Mouse (Mus musculus): ENCODE results near the gene Gm37240.
"Not testable (repeated sequence)": the region's sequence is repeated elsewhere in the genome, so short reads cannot be mapped to it uniquely, and the experiment has no call there.

The Gm37240 gene

DNA sequence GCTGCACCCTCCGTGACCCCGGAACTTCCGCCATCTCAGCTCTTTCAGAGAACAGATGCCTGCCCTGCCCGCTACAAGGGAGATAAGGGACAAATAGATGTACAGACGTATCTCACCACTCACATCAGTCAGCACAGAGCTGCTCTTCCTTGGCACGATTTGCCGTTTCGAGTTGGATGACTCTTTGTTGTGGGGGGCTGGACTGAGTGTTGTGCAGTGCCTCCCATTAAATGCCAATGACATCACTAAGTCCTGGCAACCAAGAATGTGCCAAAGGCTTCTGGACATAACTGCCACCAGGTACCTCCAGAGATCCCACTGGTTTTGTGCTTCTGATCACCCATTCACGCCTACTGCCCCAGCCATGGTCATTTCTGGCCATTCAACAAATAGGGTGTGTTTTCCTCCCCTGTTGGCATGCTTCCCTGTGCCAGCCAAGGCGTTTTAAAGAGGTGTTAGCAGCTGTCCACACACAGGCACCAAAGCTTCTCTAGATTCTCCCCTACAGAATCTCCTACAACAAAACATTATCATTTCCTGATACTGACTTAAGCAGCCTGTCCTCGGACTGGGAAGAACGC, 1233.0 kb downstream of the Gm37240 start:
- no peak for DNase-seq

- no peak for DNase-seq
These were observed 1233.6 kb downstream of the Gm37240 start for GRCm38 (mm10) chr3:84653557-84654245.

- no peak for DNase-seq
These were observed 1234.4 kb downstream of the Gm37240 start for GRCm38 (mm10) chr3:84652643-84653556.

GRCm38 (mm10) chr3:84649578-84650327, 1237.6 kb downstream of the Gm37240 start:
- DNase-seq: no peak

DNA sequence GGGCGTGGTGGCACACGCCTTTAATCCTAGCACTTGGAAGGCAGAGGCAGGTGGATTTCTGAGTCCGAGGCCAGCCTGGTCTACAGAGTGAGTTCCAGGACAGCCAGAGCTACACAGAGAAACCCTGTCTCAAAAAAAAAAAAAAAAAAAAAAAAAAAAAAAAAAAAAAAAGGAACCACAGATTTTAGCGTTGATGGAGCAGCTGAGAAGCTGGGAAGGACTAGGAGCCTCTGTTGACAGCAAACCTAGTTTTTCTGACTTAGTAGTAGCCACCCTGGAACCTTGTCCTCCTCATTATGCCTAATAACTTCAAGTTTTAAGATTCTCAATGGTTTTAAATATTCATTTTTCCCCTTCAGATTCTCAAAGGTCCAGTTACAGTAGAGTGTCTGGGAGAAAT, 1239.2 kb downstream of the Gm37240 start:
- not testable (repeated sequence) for DNase-seq

GRCm38 (mm10) chr3:84647616-84648015, 1239.7 kb downstream of the Gm37240 start:
- no peak for DNase-seq

- DNase-seq: no peak
These were observed 1240.9 kb downstream of the Gm37240 start for GRCm38 (mm10) chr3:84646331-84646845.

DNA sequence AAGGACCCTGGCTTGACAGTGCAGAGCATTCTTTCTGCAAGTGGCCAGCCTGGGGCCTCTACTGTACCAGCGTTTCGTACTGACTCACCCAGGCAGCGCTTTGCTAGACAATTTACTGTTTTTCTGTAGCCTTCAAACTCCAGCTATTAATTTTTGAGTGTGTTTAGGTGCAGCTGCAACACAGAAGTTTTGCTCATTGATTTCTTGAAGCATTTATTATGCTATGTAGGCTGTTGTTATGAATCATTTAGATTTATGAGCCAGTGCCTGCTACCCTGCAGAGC, 1241.4 kb downstream of the Gm37240 start:
- no peak for DNase-seq

GRCm38 (mm10) chr3:84645156-84646006, 1241.9 kb downstream of the Gm37240 start:
- no peak for DNase-seq

DNA sequence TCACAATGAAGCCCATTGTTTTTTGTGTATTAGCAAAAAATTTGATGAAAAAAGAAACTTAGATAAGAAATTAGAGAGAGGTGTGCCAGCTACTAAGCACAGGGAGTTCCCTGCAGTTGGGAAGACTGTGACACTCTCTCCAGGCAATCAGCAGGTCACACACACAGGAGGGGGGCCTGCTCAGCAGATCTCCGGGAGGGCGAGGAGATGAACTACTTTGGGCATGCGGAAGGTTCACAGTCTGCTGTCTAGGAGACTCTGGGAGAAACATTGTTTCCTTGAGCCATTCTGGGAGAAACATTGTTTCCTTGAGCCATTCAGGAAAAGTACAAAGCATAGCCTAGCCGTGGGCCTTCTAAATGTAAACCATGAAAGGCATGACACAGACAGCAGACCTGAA, 1244.4 kb downstream of the Gm37240 start:
- no peak for DNase-seq

- no peak for DNase-seq
These were observed 1245.9 kb downstream of the Gm37240 start for GRCm38 (mm10) chr3:84641391-84641790.

- no peak for DNase-seq
These were observed 1246.8 kb downstream of the Gm37240 start for GRCm38 (mm10) chr3:84640536-84640935.

DNA sequence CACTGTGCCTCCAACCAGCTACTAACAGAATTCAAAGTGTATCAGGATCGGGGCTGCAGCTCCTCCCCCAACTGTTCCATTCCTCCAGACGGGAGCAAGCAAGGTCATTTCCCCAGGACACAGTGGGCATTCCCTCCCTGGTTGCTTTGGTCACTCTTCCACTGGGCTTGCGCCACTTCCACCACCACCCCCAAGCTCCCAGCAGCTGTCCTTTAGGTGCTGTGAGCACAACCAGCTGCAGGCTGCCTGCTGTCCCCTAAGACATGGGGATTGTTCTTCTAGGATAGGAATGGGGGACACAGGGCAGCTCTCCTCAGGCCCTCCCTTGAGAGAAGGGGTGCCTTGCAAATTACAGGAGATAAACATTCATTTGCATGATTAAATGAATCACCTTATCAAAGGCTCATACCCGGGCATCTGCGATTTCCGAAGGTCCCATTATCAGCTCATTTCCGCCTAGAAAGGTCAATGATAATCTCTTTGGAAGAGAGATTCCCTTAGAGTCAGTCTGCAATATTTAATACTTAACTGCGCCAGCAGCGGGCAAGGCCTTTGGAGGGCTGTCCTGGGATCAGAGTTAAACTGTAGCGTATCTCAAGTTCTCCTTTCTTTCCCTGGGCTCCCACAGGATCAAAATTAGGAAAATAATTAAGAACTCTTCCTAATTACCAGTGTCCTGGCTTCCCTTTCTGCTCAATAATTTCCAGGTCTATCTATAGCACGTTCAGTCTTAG, 1247.4 kb downstream of the Gm37240 start:
- no peak for DNase-seq

GRCm38 (mm10) chr3:84638858-84639257, 1248.5 kb downstream of the Gm37240 start:
- DNase-seq: no peak

- DNase-seq: peak; percentile 42
These were observed 1249.3 kb downstream of the Gm37240 start for GRCm38 (mm10) chr3:84637890-84638578.

GRCm38 (mm10) chr3:84637095-84637494, 1250.2 kb downstream of the Gm37240 start:
- DNase-seq: no peak

DNA sequence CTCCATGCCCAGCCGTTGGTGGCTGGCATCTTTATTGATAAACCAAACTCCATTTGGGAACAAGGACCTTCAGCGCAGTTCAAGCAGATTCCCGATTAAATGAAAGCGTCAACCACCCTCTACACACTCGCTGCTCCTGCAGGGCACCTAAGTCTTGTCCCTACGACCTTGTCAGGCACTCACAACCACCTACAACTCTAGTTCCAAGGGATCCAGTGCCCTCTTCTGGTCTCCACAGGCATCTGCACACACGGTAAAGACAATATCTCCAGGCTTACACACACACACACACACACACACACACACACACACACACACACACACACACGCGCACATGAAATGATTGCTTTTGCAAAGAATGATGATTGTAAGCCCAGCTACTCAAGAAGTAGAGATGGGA, 1255.7 kb downstream of the Gm37240 start:
- DNase-seq: no peak

GRCm38 (mm10) chr3:84622026-84622425, 1265.3 kb downstream of the Gm37240 start:
- no peak for DNase-seq

GRCm38 (mm10) chr3:84619725-84620124, 1267.6 kb downstream of the Gm37240 start:
- DNase-seq: no peak

DNA sequence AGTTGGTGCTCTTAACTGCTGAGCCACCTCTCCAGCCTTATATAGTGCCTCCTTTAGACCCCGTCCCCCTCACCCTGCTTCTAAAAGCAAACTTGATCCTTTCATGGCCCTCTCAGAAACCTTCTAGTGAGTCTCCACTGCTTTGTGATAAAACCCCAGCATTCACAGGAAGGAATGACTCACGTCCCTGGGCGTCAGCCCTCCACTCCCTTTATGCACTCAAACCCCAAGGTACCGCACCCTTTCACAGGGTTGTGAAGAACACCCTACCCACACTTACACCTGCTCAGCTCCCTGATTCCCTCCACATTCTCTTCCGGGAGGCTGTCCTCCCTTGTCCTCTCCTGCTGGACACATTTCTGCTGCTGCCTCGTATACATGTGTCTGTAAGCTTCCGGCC, 1268.3 kb downstream of the Gm37240 start:
- DNase-seq: no peak

- DNase-seq: no peak
These were observed 1268.7 kb downstream of the Gm37240 start for GRCm38 (mm10) chr3:84618627-84619026.
